Mouse (Mus musculus) kidney, postnatal 4 days (tissue): ENCODE measurements around the gene Ndrg3.
"Not testable (repeated sequence)": the region's sequence is repeated elsewhere in the genome, so short reads cannot be mapped to it uniquely, and the experiment has no call there.

Experiments used
- DNase-seq, 2 experiments: peaks; one replicate each; pipeline ENCODE4 v3.0.0; 2021; ENCODE audit warnings: mixed read lengths in 2 of 2

Gene Ndrg3

GRCm38 (mm10) chr2:156996576-156996975 lies 4.7 kb upstream of the Ndrg3 start:
- peak; percentile 60 to 74 for DNase-seq

GRCm38 (mm10) chr2:156990727-156991431 lies 977 bp downstream of the Ndrg3 start:
- DNase-seq = peak in 1 of 2 experiments; percentile 38

- no peak for DNase-seq
These were observed 4.5 kb downstream of the Ndrg3 start for GRCm38 (mm10) chr2:156987316-156987715.

- DNase-seq = no peak
These were observed 9.0 kb downstream of the Ndrg3 start for GRCm38 (mm10) chr2:156982864-156983263.

GRCm38 (mm10) chr2:156981291-156981690 lies 10.6 kb downstream of the Ndrg3 start:
- DNase-seq = no peak

GRCm38 (mm10) chr2:156980059-156980458 lies 11.8 kb downstream of the Ndrg3 start:
- DNase-seq = no peak

GRCm38 (mm10) chr2:156976711-156977110 lies 15.1 kb downstream of the Ndrg3 start:
- no peak for DNase-seq

- peak in 1 of 2 experiments; percentile 35 for DNase-seq
These were observed 16.9 kb downstream of the Ndrg3 start for GRCm38 (mm10) chr2:156974967-156975366.

GRCm38 (mm10) chr2:156973316-156974100 lies 18.3 kb downstream of the Ndrg3 start:
- DNase-seq = no peak

- DNase-seq = no peak
These were observed 21.6 kb downstream of the Ndrg3 start for GRCm38 (mm10) chr2:156970253-156970652.

- no peak for DNase-seq
These were observed 23.4 kb downstream of the Ndrg3 start for GRCm38 (mm10) chr2:156968501-156968900.

GRCm38 (mm10) chr2:156967388-156967787 lies 24.5 kb downstream of the Ndrg3 start:
- DNase-seq = peak; percentile 36 to 52

- no peak for DNase-seq
These were observed 28.0 kb downstream of the Ndrg3 start for GRCm38 (mm10) chr2:156963891-156964290.

- DNase-seq = no peak
These were observed 33.2 kb downstream of the Ndrg3 start for GRCm38 (mm10) chr2:156958496-156959252.

- DNase-seq = no peak
These were observed 34.8 kb downstream of the Ndrg3 start for GRCm38 (mm10) chr2:156957035-156957434.

GRCm38 (mm10) chr2:156956306-156956705 lies 35.5 kb downstream of the Ndrg3 start:
- no peak for DNase-seq

- no peak for DNase-seq
These were observed 37.4 kb downstream of the Ndrg3 start for GRCm38 (mm10) chr2:156954463-156954862.

GRCm38 (mm10) chr2:156951301-156952094 lies 40.4 kb downstream of the Ndrg3 start:
- peak in 1 of 2 experiments; percentile 16 for DNase-seq

GRCm38 (mm10) chr2:156950816-156951215 lies 41.0 kb downstream of the Ndrg3 start:
- no peak for DNase-seq

GRCm38 (mm10) chr2:156941523-156941922 lies 50.3 kb downstream of the Ndrg3 start:
- peak in 1 of 2 experiments; percentile 9 for DNase-seq

- DNase-seq = not testable (repeated sequence)
These were observed 51.9 kb downstream of the Ndrg3 start for GRCm38 (mm10) chr2:156939926-156940325.

GRCm38 (mm10) chr2:156937795-156938194 lies 54.1 kb downstream of the Ndrg3 start:
- no peak for DNase-seq
